Mouse (Mus musculus) liver, embryonic 14.5 days (tissue): ENCODE data around the gene Rpl41. TPM values are rescaled to one million over a fixed set of nuclear protein-coding genes. Genes with fewer than 3 reads are reported as not detected.

Experiments used
- ATAC-seq: fragments of 200-750 bp; cut with Nextera tagmentation; 2 replicates; pipeline ENCODE4 v1.8.0; 2017; ENCODE audit warnings: moderate number of reproducible peaks, mild to moderate bottlenecking, moderate library complexity; ENCODE audit not compliant: insufficient read depth
- DNase-seq, 3 experiments: peaks; one replicate each; pipeline ENCODE4 v3.0.0-alpha.2; 2012 to 2013; ENCODE audit warnings: low read depth in 3 of 3, low spot score in 3 of 3
- H3K27ac ChIP-seq: fragments of 300-500 bp; sonication (generic); 2 replicates; pipeline ENCODE4 v1.5.1; 2014; ENCODE audit warnings: moderate library complexity, mild to moderate bottlenecking, control low read depth, inconsistent platforms
- H3K27me3 ChIP-seq: fragments of 300-500 bp; sonication (generic); 2 replicates; pipeline ENCODE4 v1.6.1; 2014; ENCODE audit warnings: mild to moderate bottlenecking, low read length, moderate library complexity; ENCODE audit not compliant: control insufficient read depth, insufficient read depth
- H3K36me3 ChIP-seq: fragments of 300-500 bp; sonication (generic); replicated peaks from 2 replicates; pipeline ENCODE4 v1.6.1; 2014; ENCODE audit warnings: low read depth; ENCODE audit not compliant: control insufficient read depth, insufficient read depth
- H3K4me1 ChIP-seq, 2 experiments: fragments of 200-500 bp in 1 of 2; fragments of 300-500 bp in 1 of 2; sonication (generic) in 1 of 2; replicated peaks; 2 replicates each; pipeline ENCODE4 v1.6.1; 2012 to 2014; ENCODE audit warnings: antibody characterized with exemption in 1 of 2, inconsistent platforms in 1 of 2, low read length in 1 of 2; ENCODE audit not compliant: control insufficient read depth in 2 of 2, insufficient read depth in 2 of 2
- H3K4me2 ChIP-seq: fragments of 300-500 bp; sonication (generic); 2 replicates; pipeline ENCODE4 v1.6.1; 2014; ENCODE audit warnings: low read depth, mild to moderate bottlenecking, control low read depth, moderate library complexity
- H3K4me3 ChIP-seq, 2 experiments: fragments of 200-500 bp in 1 of 2; fragments of 300-500 bp in 1 of 2; sonication (generic) in 1 of 2; 2 replicates each; pipeline ENCODE4 v1.5.1; 2012 to 2014; ENCODE audit warnings: low read depth in 2 of 2, low read length in 2 of 2, mild to moderate bottlenecking in 2 of 2, control low read depth in 1 of 2, inconsistent platforms in 1 of 2, moderate library complexity in 1 of 2; ENCODE audit not compliant: insufficient read depth in 1 of 2
- H3K9ac ChIP-seq: fragments of 300-500 bp; sonication (generic); replicated peaks from 2 replicates; pipeline ENCODE4 v1.6.1; 2014; ENCODE audit warnings: mild to moderate bottlenecking, control low read depth, moderate library complexity
- H3K9me3 ChIP-seq: fragments of 300-500 bp; sonication (generic); 2 replicates; pipeline ENCODE4 v1.6.1; 2016; ENCODE audit warnings: low read length, mixed read lengths; ENCODE audit not compliant: control insufficient read depth
- CTCF ChIP-seq: IDR thresholded peaks from 2 replicates; pipeline ENCODE4 v1.5.1; 2016; ENCODE audit warnings: antibody characterized with exemption, low read depth, control low read depth
- EP300 ChIP-seq: IDR thresholded peaks from 2 replicates; pipeline ENCODE4 v1.6.1; 2016; ENCODE audit warnings: antibody characterized with exemption, low read depth
- WGBS: fragments of 180-500 bp; shearing (Covaris S2); extraction: QIAGEN DNeasy Blood & Tissue Kit; methylation state at CpG from one replicate; pipeline ENCODE4 v1.1.7; 2014; ENCODE audit not compliant: insufficient replicate concordance; 5-methylcytosine and 5-hydroxymethylcytosine counted together
- polyA plus RNA-seq, 2 experiments: library from polyadenylated mRNA; depleted of rRNA in 1 of 2; stranded (reverse) in 1 of 2; unstranded in 1 of 2; fragments of >200 nt; fragmentation: Nextera tagmentation in 1 of 2; extraction: Ambion mirVana in 1 of 2; gene quantifications; 2 replicates each; pipeline versions ENCODE4 v1.2.1 to v1.2.3; 2012 to 2014

Rpl41 gene
- polyA plus RNA-seq, 2 experiments, result 2,546 to 3,454 TPM

GRCm38 (mm10) chr10:128524111-128524731 is 24.9 kb downstream of the Rpl41 start:
- peak overlapping the region; percentile 97 for H3K4me2 ChIP-seq
- peak overlapping the region; percentile 86 for H3K9ac ChIP-seq
- peak overlapping the region; percentile 81; the same call in 1 of the 2 replicates for H3K27ac ChIP-seq
- no peak for TF ChIP-seq CTCF
- no peak for TF ChIP-seq EP300
- H3K27me3 ChIP-seq, result no peaks in the 10 kb centered on the region
- no peak for DNase-seq
- H3K4me1 ChIP-seq, result peaks cover 11 to 18% of the 10 kb centered on the region in 2 experiments
- H3K36me3 ChIP-seq, result no peaks in the 10 kb centered on the region; the same call in 1 of the 2 replicates
- ATAC-seq, result no peak
- 14% methylated on average over 11 of the region's 11 CpGs for WGBS
- peak overlapping the region; percentile 67 to 82 for H3K4me3 ChIP-seq
- no peaks in the 10 kb centered on the region for H3K9me3 ChIP-seq

- TF ChIP-seq EP300, result no peak
- no peak for TF ChIP-seq CTCF
- Histone ChIP-seq H3K9me3 (no peaks in the 10 kb centered on the region), H3K27me3 (no peaks in the 10 kb centered on the region), H3K4me3 (no peak overlapping the region), H3K36me3 (peaks cover 4% of the 10 kb centered on the region; the same call in 1 of the 2 replicates), H3K9ac (no peak overlapping the region), H3K4me1 (peaks cover 11 to 18% of the 10 kb centered on the region in 2 experiments), H3K27ac (no peak overlapping the region), H3K4me2 (no peak overlapping the region)
- no peak for DNase-seq
- WGBS, result 65% methylated on average over 6 of the region's 6 CpGs
- ATAC-seq, result no peak
Measured at GRCm38 (mm10) chr10:128522351-128522750, 26.8 kb downstream of the Rpl41 start.

- DNase-seq (no peak), ATAC-seq (no peak)
- Histone ChIP-seq H3K27me3 (no peaks in the 10 kb centered on the region), H3K4me3 (no peak overlapping the region), H3K4me2 (no peak overlapping the region), H3K27ac (no peak overlapping the region), H3K9me3 (no peaks in the 10 kb centered on the region), H3K9ac (no peak overlapping the region), H3K4me1 (peaks cover 11 to 20% of the 10 kb centered on the region in 2 experiments), H3K36me3 (peaks cover 4% of the 10 kb centered on the region; the same call in 1 of the 2 replicates)
- 87% methylated on average over 16 of the region's 16 CpGs for WGBS
- no peak for TF ChIP-seq EP300
- TF ChIP-seq CTCF, result no peak
Measured at GRCm38 (mm10) chr10:128520591-128520990, 28.5 kb downstream of the Rpl41 start.

- Histone ChIP-seq H3K27ac (no peak overlapping the region), H3K4me2 (no peak overlapping the region), H3K9ac (no peak overlapping the region), H3K36me3 (peaks cover 4% of the 10 kb centered on the region; the same call in 1 of the 2 replicates), H3K4me1 (peaks cover 1 to 18% of the 10 kb centered on the region in 2 experiments), H3K4me3 (no peak overlapping the region), H3K27me3 (no peaks in the 10 kb centered on the region), H3K9me3 (no peaks in the 10 kb centered on the region)
- ATAC-seq (no peak; the same call in 1 of the 2 replicates), DNase-seq (no peak)
- WGBS, result 72% methylated on average over 7 of the region's 7 CpGs
- TF ChIP-seq CTCF, result peak; percentile 76
- no peak for TF ChIP-seq EP300
Measured at GRCm38 (mm10) chr10:128518833-128519232, 30.3 kb downstream of the Rpl41 start.

GRCm38 (mm10) chr10:128516677-128517076 is 32.4 kb downstream of the Rpl41 start:
- ATAC-seq (no peak), DNase-seq (no peak)
- WGBS, result 12% methylated on average over 6 of the region's 6 CpGs
- Histone ChIP-seq H3K36me3 (peaks cover 4% of the 10 kb centered on the region; the same call in 1 of the 2 replicates), H3K9ac (no peak overlapping the region), H3K4me3 (no peak overlapping the region), H3K4me1 (peaks cover 0 to 18% of the 10 kb centered on the region in 2 experiments; a peak in 3 of 4 replicates), H3K27me3 (no peaks in the 10 kb centered on the region), H3K9me3 (no peaks in the 10 kb centered on the region), H3K27ac (no peak overlapping the region), H3K4me2 (no peak overlapping the region)
- no peak for TF ChIP-seq CTCF
- no peak for TF ChIP-seq EP300
